Mouse (Mus musculus) left cerebral cortex, adult 2 months (tissue): Measurements from ENCODE around the gene Pnpla2. TPM values are rescaled to one million over a fixed set of nuclear protein-coding genes. Genes with fewer than 3 reads are reported as not detected.
A peak's percentile ranks its signal among the peaks of the same experiment; 100 is the strongest.

Experiments
- DNase-seq, 2 experiments: peaks; one replicate each; pipeline ENCODE4 v3.0.0; 2021 to 2022; ENCODE audit warnings: low spot score in 2 of 2, mixed read lengths in 1 of 2; ENCODE audit errors: extremely low spot score in 1 of 2
- H3K27ac ChIP-seq: fragments of 200-600 bp; 2 replicates; pipeline ENCODE4 v1.8.1; 2022
- H3K4me3 ChIP-seq: fragments of 200-600 bp; 2 replicates; pipeline ENCODE4 v1.8.1; 2022
- CTCF ChIP-seq: fragments of 200-600 bp; IDR thresholded peaks from 2 replicates; pipeline ENCODE4 v1.8.1; 2022; ENCODE audit warnings: antibody characterized with exemption, mild to moderate bottlenecking, moderate library complexity
- intact Hi-C: fragments of 180-260 bp; cut with DNase I; formaldehyde crosslinking; loops from one replicate; pipeline ENCODE4 v1.15.1; 2025
- total RNA-seq, 2 experiments: library from RNA; stranded (reverse); gene quantifications; 2 replicates each; pipeline ENCODE4 v1.2.3; 2021

Pnpla2 gene
- total RNA-seq, 2 experiments from 2014 or later: 26.0 to 31.7 TPM

- intact Hi-C loops: no loop called here
- no peak for DNase-seq
- no peak overlapping the region for H3K27ac ChIP-seq
- no peak for TF ChIP-seq CTCF
- no peak overlapping the region for H3K4me3 ChIP-seq
Measured at GRCm38 (mm10) chr7:141456739-141457138, 1.7 kb downstream of the Pnpla2 start.

GRCm38 (mm10) chr7:141457236-141457635 is 2.2 kb downstream of the Pnpla2 start:
- Histone ChIP-seq H3K4me3 (no peak overlapping the region), H3K27ac (no peak overlapping the region)
- TF ChIP-seq CTCF: no peak
- intact Hi-C loops: no loop called here
- DNase-seq: no peak

GRCm38 (mm10) chr7:141457986-141458660 is 3.1 kb downstream of the Pnpla2 start:
- intact Hi-C loops: loop anchor here (1.0 kb wide), 1 partner anchor 49 kb away; no protein-coding TSS in a partner anchor
- no peak overlapping the region for H3K4me3 ChIP-seq
- peak; percentile 59 for TF ChIP-seq CTCF
- H3K27ac ChIP-seq: no peak overlapping the region
- DNase-seq: no peak

GRCm38 (mm10) chr7:141458661-141459060 is 3.7 kb downstream of the Pnpla2 start:
- TF ChIP-seq CTCF: no peak; the same call in 1 of the 2 replicates
- DNase-seq: no peak
- no peak overlapping the region for H3K27ac ChIP-seq
- H3K4me3 ChIP-seq: no peak overlapping the region
- intact Hi-C loops: loop anchor here (1.0 kb wide), 1 partner anchor 49 kb away; no protein-coding TSS in a partner anchor

- H3K4me3 ChIP-seq: no peak overlapping the region
- TF ChIP-seq CTCF: no peak
- H3K27ac ChIP-seq: no peak overlapping the region
- intact Hi-C loops: no loop called here
- no peak for DNase-seq
Measured at GRCm38 (mm10) chr7:141459301-141459711, 4.3 kb downstream of the Pnpla2 start.

- TF ChIP-seq CTCF: no peak
- peak overlapping the region; percentile 32; the same call in 1 of the 2 replicates for H3K27ac ChIP-seq
- intact Hi-C loops: no loop called here
- H3K4me3 ChIP-seq: no peak overlapping the region
- no peak for DNase-seq
Measured at GRCm38 (mm10) chr7:141460001-141460390, 5.0 kb downstream of the Pnpla2 start.

- peak within 1 kb of the TSS; percentile 47 for H3K27ac ChIP-seq
- TF ChIP-seq CTCF: no peak
- H3K4me3 ChIP-seq: peak within 1 kb of the TSS; percentile 45
- intact Hi-C loops: no loop called here
- no peak for DNase-seq
Measured at GRCm38 (mm10) chr7:141460391-141461113, 5.6 kb downstream of the Pnpla2 start, which contains the start of gene Cracr2b. Cracr2b (plus strand) TSS chr7:141461094.

- DNase-seq: no peak
- peak overlapping the region; percentile 33 for H3K27ac ChIP-seq
- H3K4me3 ChIP-seq: peak overlapping the region; percentile 45
- TF ChIP-seq CTCF: no peak; the same call in none of the 2 replicates
- intact Hi-C loops: no loop called here
Measured at GRCm38 (mm10) chr7:141461521-141462332, 6.7 kb downstream of the Pnpla2 start.

- TF ChIP-seq CTCF: no peak
- Histone ChIP-seq H3K4me3 (peak overlapping the region; percentile 45; the same call in 1 of the 2 replicates), H3K27ac (no peak overlapping the region; the same call in 1 of the 2 replicates)
- no peak for DNase-seq
- intact Hi-C loops: no loop called here
Measured at GRCm38 (mm10) chr7:141462333-141462821, 7.4 kb downstream of the Pnpla2 start.

- H3K4me3 ChIP-seq: peak overlapping the region; percentile 16
- DNase-seq: no peak
- peak overlapping the region; percentile 53; the same call in 1 of the 2 replicates for H3K27ac ChIP-seq
- intact Hi-C loops: no loop called here
- TF ChIP-seq CTCF: no peak; the same call in 1 of the 2 replicates
Measured at GRCm38 (mm10) chr7:141463824-141464602, 9.0 kb downstream of the Pnpla2 start.

- intact Hi-C loops: no loop called here
- H3K27ac ChIP-seq: peak overlapping the region; percentile 53; the same call in 1 of the 2 replicates
- no peak for TF ChIP-seq CTCF
- no peak for DNase-seq
- peak overlapping the region; percentile 16 for H3K4me3 ChIP-seq
Measured at GRCm38 (mm10) chr7:141464603-141465201, 9.7 kb downstream of the Pnpla2 start.
